Mouse (Mus musculus) urinary bladder, adult 18-20 months (tissue): ENCODE measurements around the gene Gm20905.
"Not testable (repeated sequence)": the region's sequence is repeated elsewhere in the genome, so short reads cannot be mapped to it uniquely, and the experiment has no call there.

Experiments
- DNase-seq, 2 experiments: peaks; one replicate each; pipeline ENCODE4 v3.0.0; 2022; ENCODE audit warnings: low spot score in 2 of 2, mixed read lengths in 2 of 2

Gene Gm20905

DNA sequence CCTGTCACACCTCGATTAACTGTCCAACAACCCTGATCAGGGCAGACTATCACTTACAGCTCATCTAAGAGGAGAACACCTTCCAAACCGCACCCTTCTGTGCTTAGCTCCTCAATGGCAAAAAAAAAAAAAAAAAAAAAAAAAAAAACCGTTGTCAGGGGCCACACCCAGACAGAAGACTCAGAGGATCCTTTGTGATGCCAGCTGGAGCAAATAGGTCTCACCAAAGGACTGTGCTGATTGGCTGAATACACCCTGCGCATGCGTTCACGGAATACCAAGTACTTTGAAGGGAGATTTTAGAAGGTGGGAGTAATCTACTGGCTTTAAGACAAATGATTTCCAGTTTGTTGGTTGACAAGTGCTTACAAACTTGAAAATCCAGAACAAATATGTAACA is at the start of gene Gm20905:
TSS of gene Gm20905 (minus strand) at position 101 of the 400 bp plus-strand sequence.
- DNase-seq, result not testable (repeated sequence)
